Mouse (Mus musculus) hindbrain, embryonic 14.5 days (tissue): ENCODE data around the gene Ptpn13. TPM values are rescaled to one million over a fixed set of nuclear protein-coding genes. Genes with fewer than 3 reads are reported as not detected.

Source experiments
- ATAC-seq: fragments of 200-750 bp; cut with Nextera tagmentation; 2 replicates; pipeline ENCODE4 v1.8.0; 2017; ENCODE audit warnings: moderate number of reproducible peaks, mild to moderate bottlenecking, moderate TSS enrichment, moderate library complexity; ENCODE audit not compliant: low FRiP score
- DNase-seq: peaks from one replicate; pipeline ENCODE4 v3.0.0-alpha.2; 2015; ENCODE audit warnings: low spot score
- H3K27ac ChIP-seq: fragments of 300-500 bp; sonication (generic); 2 replicates; pipeline ENCODE4 v1.5.1; 2014; ENCODE audit warnings: mild to moderate bottlenecking, moderate library complexity
- H3K27me3 ChIP-seq: fragments of 300-500 bp; sonication (generic); 2 replicates; pipeline ENCODE4 v1.6.1; 2014; ENCODE audit warnings: mild to moderate bottlenecking, low read length, mixed read lengths; ENCODE audit not compliant: control insufficient read depth, insufficient read depth
- H3K36me3 ChIP-seq: fragments of 300-500 bp; sonication (generic); replicated peaks from 2 replicates; pipeline ENCODE4 v1.6.1; 2014; ENCODE audit not compliant: control insufficient read depth, insufficient read depth
- H3K4me1 ChIP-seq: fragments of 300-500 bp; sonication (generic); replicated peaks from 2 replicates; pipeline ENCODE4 v1.6.1; 2014; ENCODE audit warnings: antibody characterized with exemption, low read length, mixed read lengths; ENCODE audit not compliant: control insufficient read depth, insufficient read depth
- H3K4me2 ChIP-seq: fragments of 300-500 bp; sonication (generic); replicated peaks from 2 replicates; pipeline ENCODE4 v1.6.1; 2014; ENCODE audit warnings: mild to moderate bottlenecking, moderate library complexity
- H3K4me3 ChIP-seq: fragments of 300-500 bp; sonication (generic); replicated peaks from 2 replicates; pipeline ENCODE4 v1.5.1; 2014; ENCODE audit warnings: mild to moderate bottlenecking, low read length
- H3K9ac ChIP-seq: fragments of 300-500 bp; sonication (generic); 2 replicates; pipeline ENCODE4 v1.6.1; 2014
- H3K9me3 ChIP-seq: fragments of 300-500 bp; sonication (generic); 2 replicates; pipeline ENCODE4 v1.6.1; 2016; ENCODE audit warnings: low read length; ENCODE audit not compliant: control insufficient read depth
- WGBS: fragments of 180-500 bp; shearing (Covaris S2); extraction: QIAGEN DNeasy Blood & Tissue Kit; methylation state at CpG from one replicate; pipeline ENCODE4 v1.1.7; 2014; 5-methylcytosine and 5-hydroxymethylcytosine counted together
- polyA plus RNA-seq: library from polyadenylated mRNA; unstranded; fragments of >200 nt; fragmentation: Nextera tagmentation; extraction: Ambion mirVana; gene quantifications from 2 replicates; pipeline ENCODE4 v1.2.1, GENCODE M21; 2014

Gene Ptpn13
- polyA plus RNA-seq, 1 experiment from 2014 or later = 7.8 TPM

DNA sequence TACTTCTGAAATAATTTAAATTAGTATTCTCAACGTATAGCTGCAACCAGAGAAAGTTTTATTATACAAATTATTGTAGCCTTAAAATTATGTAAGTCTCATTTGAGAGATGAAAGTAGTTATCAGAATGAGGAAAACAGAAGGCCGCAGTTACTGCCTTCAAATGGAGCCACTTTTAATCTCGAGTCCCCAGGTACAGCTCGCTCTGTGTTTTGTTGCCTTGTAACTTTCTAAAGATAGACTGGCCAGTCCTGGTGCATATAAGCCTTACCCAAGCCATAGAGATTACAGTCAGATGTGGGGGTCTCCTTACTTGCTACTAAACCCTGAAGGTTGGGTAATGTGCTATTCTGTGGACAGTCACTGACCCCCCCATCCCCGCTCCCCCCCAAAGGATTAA lies 66.8 kb downstream of the Ptpn13 start:
- Histone ChIP-seq H3K4me2 (no peak overlapping the region), H3K9ac (no peak overlapping the region), H3K9me3 (no peaks in the 10 kb centered on the region), H3K36me3 (no peaks in the 10 kb centered on the region), H3K4me3 (no peak overlapping the region), H3K4me1 (no peaks in the 10 kb centered on the region), H3K27me3 (no peaks in the 10 kb centered on the region), H3K27ac (no peak overlapping the region)
- 95% methylated on average over 5 of the region's 5 CpGs for WGBS
- ATAC-seq (no peak), DNase-seq (no peak)

DNA sequence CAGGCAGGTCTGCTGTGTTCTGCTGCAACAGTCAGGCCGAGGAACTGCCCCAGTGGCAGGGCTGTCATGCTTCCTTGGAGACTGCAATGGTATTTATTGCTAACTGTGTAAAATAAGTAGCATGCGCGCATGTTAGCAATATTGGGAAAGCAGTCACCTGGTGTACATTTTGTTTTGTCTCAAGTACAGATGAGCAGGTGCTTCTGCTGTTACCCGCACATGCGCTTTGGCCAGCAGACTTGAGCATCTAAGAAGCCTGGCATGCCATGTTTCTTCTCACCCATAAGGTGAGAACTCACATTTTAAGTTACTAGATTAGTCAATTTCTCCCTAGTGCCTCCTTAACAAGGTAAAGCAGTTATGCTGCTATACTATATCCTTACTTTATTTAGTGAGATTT lies 72.1 kb downstream of the Ptpn13 start:
- no peak for ATAC-seq
- Histone ChIP-seq H3K4me2 (no peak overlapping the region), H3K27ac (no peak overlapping the region), H3K9ac (no peak overlapping the region), H3K27me3 (no peaks in the 10 kb centered on the region), H3K4me3 (no peak overlapping the region), H3K36me3 (peaks cover 3% of the 10 kb centered on the region; the same call in 1 of the 2 replicates), H3K4me1 (no peaks in the 10 kb centered on the region), H3K9me3 (no peaks in the 10 kb centered on the region)
- no peak for DNase-seq
- WGBS = 89% methylated on average over 5 of the region's 5 CpGs

DNA sequence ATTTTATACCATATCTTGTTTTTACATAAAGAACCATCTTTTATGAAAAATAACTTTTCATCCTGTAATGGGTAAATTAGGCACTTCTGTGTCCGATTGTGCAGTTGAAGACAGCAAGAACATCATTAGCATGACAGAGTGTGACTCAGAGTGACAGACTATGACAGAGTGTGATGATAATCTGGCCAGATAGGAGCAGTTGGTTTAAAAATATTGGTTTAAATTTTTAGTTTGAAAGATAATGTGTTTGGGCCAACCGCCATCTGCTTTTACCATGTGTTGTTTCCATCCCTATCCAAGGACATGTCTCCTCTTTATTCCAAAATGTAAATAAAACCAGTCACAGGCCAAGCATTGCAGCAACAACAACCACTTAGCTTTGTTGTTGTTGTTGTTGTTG lies 72.5 kb downstream of the Ptpn13 start:
- DNase-seq = no peak
- WGBS = 84% methylated on average over 2 of the region's 2 CpGs

DNA sequence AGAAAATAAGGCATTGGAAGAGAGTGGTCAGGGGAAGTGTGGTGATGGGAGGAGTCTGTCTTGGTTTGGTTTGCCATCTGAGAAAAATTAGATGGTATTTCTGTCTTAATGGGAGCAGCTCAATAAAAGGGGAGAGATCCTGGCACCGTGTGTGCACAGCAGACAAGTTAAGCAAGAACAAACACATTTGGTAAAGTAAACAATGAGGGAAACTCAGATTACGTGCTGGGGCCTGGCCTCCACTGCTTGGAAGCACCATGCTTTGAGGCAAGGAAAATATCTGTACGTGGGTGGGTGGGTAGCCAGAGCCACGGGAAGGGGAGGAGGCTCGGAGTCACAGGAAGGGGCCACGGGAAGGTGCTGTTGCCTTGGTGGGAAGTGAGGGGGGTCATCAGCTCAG lies 74.3 kb downstream of the Ptpn13 start:
- Histone ChIP-seq H3K36me3 (peaks cover 3% of the 10 kb centered on the region; the same call in 1 of the 2 replicates), H3K9me3 (no peaks in the 10 kb centered on the region), H3K4me2 (no peak overlapping the region), H3K9ac (no peak overlapping the region), H3K27me3 (no peaks in the 10 kb centered on the region), H3K4me3 (no peak overlapping the region), H3K27ac (no peak overlapping the region), H3K4me1 (no peaks in the 10 kb centered on the region)
- DNase-seq = no peak
- WGBS = 59% methylated on average over 6 of the region's 6 CpGs
- ATAC-seq = no peak

More for the DNA sequence above, 72.5 kb downstream of the Ptpn13 start:
- Histone ChIP-seq H3K4me2 (no peak overlapping the region), H3K4me1 (no peaks in the 10 kb centered on the region), H3K27ac (no peak overlapping the region), H3K9me3 (no peaks in the 10 kb centered on the region), H3K36me3 (peaks cover 3% of the 10 kb centered on the region; the same call in 1 of the 2 replicates), H3K4me3 (no peak overlapping the region), H3K27me3 (no peaks in the 10 kb centered on the region), H3K9ac (no peak overlapping the region)
- ATAC-seq = no peak

DNA sequence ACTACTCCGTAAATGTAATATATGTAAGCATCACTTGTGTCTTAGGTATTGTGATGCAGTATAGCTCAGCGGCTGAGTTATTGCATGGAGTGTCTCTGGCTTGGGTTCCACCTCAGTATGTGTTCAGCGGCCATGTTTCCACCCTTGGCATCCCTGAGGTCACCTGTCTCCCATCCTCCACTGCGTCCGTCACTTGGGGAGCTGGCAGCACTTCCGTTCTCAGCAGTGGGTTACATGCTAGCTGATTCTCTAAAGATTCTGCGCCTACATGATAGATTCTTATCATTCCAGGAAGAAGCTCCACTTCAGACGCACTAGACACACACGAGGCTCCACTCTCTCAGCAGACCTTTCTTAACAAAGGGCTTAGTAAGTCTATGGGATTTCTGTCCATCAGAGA lies 76.1 kb downstream of the Ptpn13 start:
- Histone ChIP-seq H3K4me2 (no peak overlapping the region), H3K9me3 (no peaks in the 10 kb centered on the region), H3K9ac (no peak overlapping the region), H3K27ac (no peak overlapping the region), H3K27me3 (no peaks in the 10 kb centered on the region), H3K4me1 (no peaks in the 10 kb centered on the region), H3K36me3 (peaks cover 3% of the 10 kb centered on the region; the same call in 1 of the 2 replicates), H3K4me3 (no peak overlapping the region)
- DNase-seq (no peak), ATAC-seq (no peak)
- WGBS = 93% methylated on average over 9 of the region's 9 CpGs

DNA sequence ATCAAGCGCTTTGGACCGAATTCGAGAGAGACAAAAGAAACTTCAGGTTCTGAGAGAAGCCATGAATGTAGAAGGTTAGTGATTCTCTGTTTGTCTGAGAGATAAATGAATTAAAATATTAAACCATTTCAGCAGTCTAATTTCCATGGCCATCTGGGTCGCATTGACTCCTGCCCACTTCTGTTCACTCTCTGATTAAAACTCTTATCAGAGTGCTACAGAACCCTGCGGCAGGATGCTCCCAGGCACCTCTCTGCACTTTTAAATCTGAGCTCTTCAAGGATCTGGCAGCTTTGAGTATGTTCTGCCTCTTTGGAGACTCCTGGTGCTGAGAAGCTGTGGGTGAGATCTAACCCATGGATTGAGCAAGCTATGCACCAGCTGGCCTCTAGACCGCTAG lies 76.8 kb downstream of the Ptpn13 start:
- Histone ChIP-seq H3K27ac (no peak overlapping the region), H3K27me3 (no peaks in the 10 kb centered on the region), H3K4me2 (no peak overlapping the region), H3K9ac (no peak overlapping the region), H3K9me3 (no peaks in the 10 kb centered on the region), H3K4me3 (no peak overlapping the region), H3K4me1 (no peaks in the 10 kb centered on the region), H3K36me3 (peaks cover 3% of the 10 kb centered on the region; the same call in 1 of the 2 replicates)
- ATAC-seq (no peak), DNase-seq (no peak)
- WGBS = 96% methylated on average over 6 of the region's 6 CpGs

DNA sequence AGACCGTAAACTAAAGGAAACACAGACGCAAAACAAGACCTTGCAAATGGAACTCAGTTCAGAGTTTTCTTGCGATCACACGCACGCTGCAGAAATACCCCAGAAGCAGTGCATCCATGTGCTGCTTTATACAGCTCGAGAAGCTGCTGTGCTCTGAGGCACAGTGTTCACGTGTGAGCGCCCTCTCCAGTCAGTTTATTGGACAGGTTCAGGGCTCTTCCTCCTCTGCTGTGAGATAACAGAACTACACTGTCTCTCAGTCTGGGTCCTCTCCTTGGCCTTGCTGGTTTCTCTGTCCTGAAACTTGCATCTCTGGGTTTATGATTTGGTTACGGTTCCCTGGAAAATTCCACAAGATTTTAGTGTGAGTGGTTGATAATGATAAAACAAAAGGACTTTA lies 88.2 kb downstream of the Ptpn13 start:
- ATAC-seq = no peak
- no peak overlapping the region for H3K4me2 ChIP-seq
- no peaks in the 10 kb centered on the region for H3K9me3 ChIP-seq
- no peak overlapping the region for H3K4me3 ChIP-seq
- H3K36me3 ChIP-seq = no peaks in the 10 kb centered on the region
- WGBS = 81% methylated on average over 9 of the region's 9 CpGs
- no peak for DNase-seq
- H3K27me3 ChIP-seq = no peaks in the 10 kb centered on the region
- H3K27ac ChIP-seq = no peak overlapping the region
- no peaks in the 10 kb centered on the region for H3K4me1 ChIP-seq
- H3K9ac ChIP-seq = no peak overlapping the region

DNA sequence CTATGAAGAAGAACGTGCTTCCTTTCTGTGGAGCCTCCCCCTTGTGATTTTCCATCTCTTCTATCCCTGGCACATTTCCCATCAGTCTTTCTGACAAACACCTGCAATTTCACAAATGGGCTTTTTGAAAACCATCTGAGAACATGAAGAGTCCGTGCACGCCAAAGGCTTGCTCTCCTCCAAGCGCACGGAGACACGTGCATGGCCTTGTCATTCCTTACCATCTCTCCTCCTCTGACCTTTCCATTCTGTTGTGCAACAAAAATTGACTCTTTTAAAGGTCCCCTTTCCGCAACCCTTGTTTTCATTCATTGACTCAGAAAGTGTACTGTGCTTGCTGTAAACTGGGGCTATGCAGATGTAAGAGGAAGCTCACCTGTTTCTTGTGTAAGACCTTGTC lies 89.4 kb downstream of the Ptpn13 start:
- 94% methylated on average over 7 of the region's 7 CpGs for WGBS
- Histone ChIP-seq H3K9me3 (no peaks in the 10 kb centered on the region), H3K4me2 (no peak overlapping the region), H3K27me3 (no peaks in the 10 kb centered on the region), H3K4me3 (no peak overlapping the region), H3K36me3 (no peaks in the 10 kb centered on the region), H3K4me1 (no peaks in the 10 kb centered on the region), H3K27ac (no peak overlapping the region), H3K9ac (no peak overlapping the region)
- no peak for DNase-seq
- no peak for ATAC-seq

DNA sequence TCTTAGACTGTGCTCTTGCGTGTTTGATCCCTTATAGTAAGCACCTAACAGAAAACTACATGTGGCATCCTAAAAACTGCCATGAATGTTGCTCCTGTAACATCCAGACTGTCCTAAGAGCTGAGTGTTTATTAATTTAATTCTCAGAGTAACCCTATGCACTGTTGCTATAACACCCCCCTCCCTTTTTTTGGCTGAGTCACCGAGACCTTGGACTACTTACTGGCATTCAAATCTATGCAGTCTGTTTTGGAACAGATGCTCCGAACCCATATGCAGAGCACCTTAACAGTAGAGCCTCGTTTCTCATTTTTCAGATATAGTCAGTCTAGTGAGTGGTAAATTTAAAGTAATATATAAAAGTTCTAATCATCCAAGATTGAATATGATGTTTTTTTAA lies 90.9 kb downstream of the Ptpn13 start:
- no peak overlapping the region for H3K9ac ChIP-seq
- DNase-seq = no peak
- no peaks in the 10 kb centered on the region for H3K4me1 ChIP-seq
- H3K36me3 ChIP-seq = no peaks in the 10 kb centered on the region
- no peak overlapping the region for H3K4me3 ChIP-seq
- no peaks in the 10 kb centered on the region for H3K9me3 ChIP-seq
- WGBS = 89% methylated on average over 4 of the region's 4 CpGs
- no peak overlapping the region for H3K4me2 ChIP-seq
- no peaks in the 10 kb centered on the region for H3K27me3 ChIP-seq
- ATAC-seq = no peak
- no peak overlapping the region for H3K27ac ChIP-seq

DNA sequence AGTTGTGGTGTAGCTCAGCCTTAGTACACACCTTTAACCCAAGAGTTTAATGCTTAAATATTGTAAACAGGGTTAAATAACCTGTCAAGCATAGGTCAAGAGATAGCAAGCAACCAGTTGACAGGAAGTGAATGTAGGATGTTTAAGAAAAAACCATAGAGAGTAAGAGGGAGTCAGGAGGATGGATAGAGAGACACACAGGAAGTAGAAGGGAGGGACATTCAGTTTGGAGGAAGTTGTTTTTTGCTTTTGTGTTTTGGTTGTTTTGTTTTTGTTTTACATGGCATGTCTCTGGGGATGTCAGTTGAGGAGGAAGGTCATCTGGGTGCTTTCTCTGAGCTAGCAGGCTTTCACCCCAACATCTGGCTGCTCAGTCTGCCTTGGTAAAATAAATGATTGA lies 91.6 kb downstream of the Ptpn13 start:
- Histone ChIP-seq H3K4me3 (no peak overlapping the region), H3K36me3 (no peaks in the 10 kb centered on the region), H3K9me3 (no peaks in the 10 kb centered on the region), H3K4me2 (no peak overlapping the region), H3K4me1 (no peaks in the 10 kb centered on the region), H3K27ac (no peak overlapping the region), H3K27me3 (no peaks in the 10 kb centered on the region), H3K9ac (no peak overlapping the region)
- DNase-seq = no peak
- ATAC-seq = no peak
